Mouse (Mus musculus) yolk sac, embryonic 10.5 days (tissue): ENCODE measurements around the gene Lmbrd2.
A peak's percentile ranks its signal among the peaks of the same experiment; 100 is the strongest.

Experiments
- DNase-seq: peaks from one replicate; pipeline ENCODE4 v3.0.0-alpha.2; 2017; ENCODE audit warnings: low spot score

Lmbrd2 gene

GRCm38 (mm10) chr15:9140252-9140680 is at the start of gene Lmbrd2:
TSS of gene Lmbrd2 (plus strand) at chr15:9140550.
- DNase-seq: peak; percentile 99

- DNase-seq: no peak
These were observed 49.7 kb upstream of the Lmbrd2 start for GRCm38 (mm10) chr15:9090662-9091061.

- no peak for DNase-seq
These were observed 46.6 kb upstream of the Lmbrd2 start for GRCm38 (mm10) chr15:9093598-9094365.

GRCm38 (mm10) chr15:9094366-9094750 is 46.0 kb upstream of the Lmbrd2 start:
- peak; percentile 81 for DNase-seq

GRCm38 (mm10) chr15:9096865-9097264 is 43.5 kb upstream of the Lmbrd2 start:
- DNase-seq: no peak

GRCm38 (mm10) chr15:9100446-9101077 is 39.8 kb upstream of the Lmbrd2 start:
- no peak for DNase-seq

- DNase-seq: no peak
These were observed 33.9 kb upstream of the Lmbrd2 start for GRCm38 (mm10) chr15:9106303-9107074.

GRCm38 (mm10) chr15:9110526-9111347 is 29.6 kb upstream of the Lmbrd2 start:
- no peak for DNase-seq

- no peak for DNase-seq
These were observed 28.7 kb upstream of the Lmbrd2 start for GRCm38 (mm10) chr15:9111648-9112047.

- no peak for DNase-seq
These were observed 26.8 kb upstream of the Lmbrd2 start for GRCm38 (mm10) chr15:9113556-9113955.

- peak; percentile 72 for DNase-seq
These were observed 26.2 kb upstream of the Lmbrd2 start for GRCm38 (mm10) chr15:9114131-9114530.

- peak; percentile 86 for DNase-seq
These were observed 25.8 kb upstream of the Lmbrd2 start for GRCm38 (mm10) chr15:9114599-9114998.

- DNase-seq: no peak
These were observed 21.5 kb upstream of the Lmbrd2 start for GRCm38 (mm10) chr15:9118852-9119251.

- DNase-seq: peak; percentile 49
These were observed 20.3 kb upstream of the Lmbrd2 start for GRCm38 (mm10) chr15:9120081-9120480.

GRCm38 (mm10) chr15:9122989-9123388 is 17.4 kb upstream of the Lmbrd2 start:
- DNase-seq: no peak

GRCm38 (mm10) chr15:9124856-9125255 is 15.5 kb upstream of the Lmbrd2 start:
- DNase-seq: no peak

- DNase-seq: no peak
These were observed 13.1 kb upstream of the Lmbrd2 start for GRCm38 (mm10) chr15:9127051-9127791.

- DNase-seq: no peak
These were observed 9.4 kb upstream of the Lmbrd2 start for GRCm38 (mm10) chr15:9130772-9131498.

- DNase-seq: no peak
These were observed 8.9 kb upstream of the Lmbrd2 start for GRCm38 (mm10) chr15:9131499-9131888.

GRCm38 (mm10) chr15:9132693-9133443 is 7.5 kb upstream of the Lmbrd2 start:
- no peak for DNase-seq
